Mouse (Mus musculus) urinary bladder, postnatal 10 days (tissue): ENCODE measurements around the gene Mat2a.
"Not testable (repeated sequence)": the region's sequence is repeated elsewhere in the genome, so short reads cannot be mapped to it uniquely, and the experiment has no call there.

Source experiments
- DNase-seq: peaks from one replicate; pipeline ENCODE4 v3.0.0; 2022; ENCODE audit warnings: low spot score

The Mat2a gene

GRCm38 (mm10) chr6:72454833-72455373, 15.5 kb upstream of the Mat2a start:
- no peak for DNase-seq

- DNase-seq = no peak
These were observed 14.9 kb upstream of the Mat2a start for GRCm38 (mm10) chr6:72454072-72454746.

GRCm38 (mm10) chr6:72453578-72453977, 14.2 kb upstream of the Mat2a start:
- no peak for DNase-seq

GRCm38 (mm10) chr6:72452329-72452728, 13.0 kb upstream of the Mat2a start:
- DNase-seq = no peak

- DNase-seq = not testable (repeated sequence)
These were observed 12.4 kb upstream of the Mat2a start for GRCm38 (mm10) chr6:72451778-72452177.

- DNase-seq = no peak
These were observed 8.1 kb upstream of the Mat2a start for GRCm38 (mm10) chr6:72447487-72447886.

DNA sequence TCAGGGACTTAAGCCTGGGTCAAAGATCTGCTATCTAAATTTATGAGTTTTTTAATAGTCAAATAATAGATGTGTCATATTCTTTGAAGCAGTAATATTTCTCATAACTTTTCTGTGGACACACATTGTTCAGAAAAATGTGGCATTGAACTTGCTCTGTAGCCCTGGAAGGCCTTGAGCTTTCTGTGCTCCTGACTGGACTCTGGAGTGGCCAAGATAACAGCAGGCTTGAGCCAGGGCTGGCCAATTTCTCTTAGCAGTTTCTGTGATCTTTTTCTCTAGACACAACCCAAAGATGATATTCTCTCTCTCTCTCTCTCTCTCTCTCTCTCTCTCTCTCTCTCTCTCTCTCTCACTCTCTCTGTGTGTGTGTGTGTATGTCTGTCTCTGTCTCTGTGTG, 5.7 kb upstream of the Mat2a start:
- DNase-seq = no peak

GRCm38 (mm10) chr6:72442921-72443604, 3.7 kb upstream of the Mat2a start:
- DNase-seq = no peak

DNA sequence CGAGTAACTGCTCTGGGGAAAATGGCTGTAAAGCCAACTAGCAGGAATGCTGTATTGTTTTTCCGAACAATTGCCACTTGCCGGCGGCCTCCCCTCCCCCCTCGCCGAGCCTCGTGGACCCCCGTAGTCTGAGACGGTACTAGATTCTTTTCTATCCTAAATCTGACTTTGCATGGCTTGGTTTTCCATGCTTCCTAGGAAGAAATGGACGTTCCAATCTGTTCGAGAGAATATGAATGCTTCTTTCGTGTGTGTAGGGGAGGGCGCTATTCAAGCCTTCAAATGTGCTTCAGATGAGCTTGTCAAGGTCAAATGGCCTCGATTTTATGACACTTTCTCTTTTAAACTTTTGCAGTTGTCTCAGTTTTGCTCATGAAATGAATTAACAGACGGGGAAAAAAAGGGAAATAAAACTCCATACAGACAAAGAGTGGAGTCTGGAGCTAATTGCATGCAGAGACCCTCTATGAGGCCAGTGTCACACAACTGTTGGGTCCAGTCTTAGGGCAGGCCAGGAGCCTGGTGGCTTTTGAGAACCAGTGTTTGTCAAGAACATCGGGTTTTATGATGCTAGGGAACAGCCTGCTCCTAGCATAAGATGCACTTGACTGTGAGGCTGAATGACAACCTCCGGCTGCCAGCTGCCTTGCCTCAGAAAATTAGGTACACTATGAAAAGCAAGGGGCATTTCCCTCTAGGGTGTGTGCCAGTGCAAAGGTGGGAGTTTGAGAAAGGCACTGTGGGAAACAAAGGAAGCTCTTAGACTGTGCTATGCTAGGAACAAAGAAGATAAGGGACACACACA, 1.0 kb upstream of the Mat2a start:
- no peak for DNase-seq

DNA sequence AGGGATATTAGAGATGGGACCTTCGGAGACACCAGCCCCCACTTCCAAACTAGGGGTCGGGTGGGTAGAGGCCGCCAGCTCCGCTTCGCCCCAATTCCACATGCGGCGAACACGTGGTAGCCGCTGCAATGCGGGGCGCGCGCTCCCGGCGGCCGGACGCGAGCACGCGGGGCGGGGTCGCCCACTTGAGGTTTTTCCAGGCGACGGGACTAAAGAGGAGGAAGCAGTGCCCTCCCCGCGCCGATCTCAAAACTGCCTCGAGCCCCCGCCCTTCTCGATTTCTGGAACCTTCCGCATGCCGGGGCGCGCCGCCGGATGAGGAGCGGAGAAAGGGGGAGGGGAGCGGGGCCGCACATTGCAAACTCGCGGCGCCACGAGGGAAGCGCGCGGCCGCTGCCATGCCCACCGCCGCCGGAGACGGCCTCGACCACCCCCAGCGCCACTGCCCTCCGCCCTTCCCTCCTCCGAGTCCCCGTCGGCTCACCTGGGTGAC, 450 bp downstream of the Mat2a start:
- peak; percentile 71 for DNase-seq

DNA sequence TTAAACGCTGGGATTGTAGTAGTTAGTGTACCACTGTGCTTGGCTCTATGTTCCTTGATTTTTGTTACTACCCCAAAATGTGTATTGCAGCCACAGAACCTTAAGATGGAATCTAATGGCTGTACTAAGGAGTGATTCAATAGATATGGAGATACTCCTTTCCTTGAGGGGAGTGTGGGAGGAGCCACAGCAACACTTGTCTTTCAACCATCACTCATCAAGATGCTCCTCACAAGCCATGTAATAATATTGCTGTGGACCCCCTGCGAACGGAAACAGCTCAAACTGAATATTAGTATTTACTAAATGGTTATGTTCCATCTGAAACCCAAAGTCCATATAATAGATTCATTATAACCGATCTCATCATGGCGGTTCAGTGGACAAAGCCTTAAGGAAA, 1.1 kb downstream of the Mat2a start:
- no peak for DNase-seq

DNA sequence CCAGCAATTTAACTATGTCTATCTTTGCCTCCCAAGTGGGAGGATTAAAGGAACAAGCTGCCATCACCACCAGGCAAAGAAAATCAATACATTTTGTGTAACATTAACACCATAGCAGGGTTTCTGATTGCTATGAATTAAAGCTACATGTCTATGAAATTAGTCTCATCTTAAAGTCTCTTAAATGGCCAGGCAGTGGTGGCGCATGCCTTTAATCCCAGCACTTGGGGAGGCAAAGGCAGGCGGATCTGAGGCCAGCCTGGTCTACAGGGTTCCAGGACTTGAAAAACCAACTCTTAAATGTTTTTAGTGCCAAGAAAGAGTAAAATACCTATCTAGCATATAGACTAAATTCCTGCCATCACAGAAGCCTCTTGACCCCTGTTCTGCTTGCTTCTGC, 7.2 kb downstream of the Mat2a start:
- DNase-seq = no peak

GRCm38 (mm10) chr6:72430989-72431921, 8.1 kb downstream of the Mat2a start:
- DNase-seq = no peak

DNA sequence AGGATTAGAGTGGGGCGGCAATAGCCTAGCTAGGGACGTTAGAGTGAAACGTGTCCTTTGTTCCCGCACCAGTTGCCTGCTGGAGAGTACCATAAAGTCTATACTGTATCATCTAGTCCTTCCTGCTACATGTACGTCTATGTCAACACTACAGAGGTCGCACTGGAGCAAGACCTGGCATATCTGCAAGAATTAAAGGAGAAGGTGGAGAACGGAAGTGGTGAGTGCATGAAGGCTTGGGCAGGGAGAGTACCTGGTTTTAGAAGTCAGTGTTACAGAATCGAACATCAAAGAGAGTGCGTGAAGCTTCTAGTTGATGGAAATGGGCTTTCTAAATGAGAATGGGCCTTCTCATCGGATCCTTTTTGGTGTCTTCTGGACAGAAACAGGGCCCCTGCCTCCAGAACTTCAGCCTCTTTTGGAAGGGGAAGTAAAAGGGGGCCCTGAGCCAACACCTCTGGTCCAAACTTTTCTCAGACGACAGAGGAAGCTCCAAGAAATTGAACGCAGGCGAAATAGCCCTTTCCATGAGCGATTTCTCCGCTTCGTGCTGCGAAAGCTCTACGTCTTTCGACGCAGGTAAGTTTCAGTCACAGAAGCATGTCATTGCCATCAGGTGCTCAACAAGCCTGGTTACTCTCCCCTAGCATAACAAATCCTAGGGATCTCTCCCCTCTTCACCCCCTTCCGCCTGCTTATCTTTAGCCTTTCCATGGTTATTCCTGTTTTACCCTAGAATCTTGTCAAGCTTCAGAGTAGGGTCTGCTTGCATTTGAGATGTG, 10.1 kb downstream of the Mat2a start:
- DNase-seq = no peak

DNA sequence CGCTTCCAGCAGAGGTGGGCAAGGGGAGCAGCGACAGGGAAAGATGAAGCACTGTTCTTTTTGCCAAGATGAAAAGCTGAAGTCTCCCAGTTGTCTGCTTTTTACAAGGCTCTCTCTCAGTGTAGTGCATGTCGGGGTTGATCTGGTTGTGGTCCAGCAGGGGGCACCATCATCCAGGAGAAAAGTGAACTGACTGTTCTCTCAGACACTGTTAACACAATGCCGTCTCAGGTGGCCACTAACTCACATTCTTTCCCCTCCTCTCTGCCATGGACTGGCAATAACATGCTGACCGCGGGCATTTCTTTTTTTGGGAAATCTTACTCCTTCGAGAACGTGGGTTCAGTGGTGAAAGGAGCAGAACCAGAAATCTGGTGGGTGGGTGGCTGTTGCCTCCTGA, 11.3 kb downstream of the Mat2a start:
- no peak for DNase-seq

GRCm38 (mm10) chr6:72425646-72426045, 13.7 kb downstream of the Mat2a start:
- no peak for DNase-seq

DNA sequence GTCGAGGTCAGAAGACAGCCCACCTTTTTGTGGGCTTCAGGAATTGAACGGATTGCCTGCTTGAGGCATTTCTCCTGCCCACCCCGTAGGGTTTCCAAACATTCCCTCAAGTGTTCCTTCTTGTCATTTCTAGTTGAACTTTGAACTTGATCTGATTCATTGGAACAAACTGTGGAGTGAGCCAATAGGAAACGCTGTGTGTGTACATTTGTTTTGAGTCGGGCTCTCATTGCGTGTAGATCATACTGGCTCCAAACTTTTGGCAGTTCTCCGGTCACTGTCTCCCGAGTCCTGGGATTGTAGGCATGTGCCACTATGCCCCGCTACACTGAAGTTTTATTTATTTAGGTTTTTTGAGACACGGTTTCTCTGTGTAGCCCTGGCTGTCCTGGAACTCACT, 18.5 kb downstream of the Mat2a start:
- no peak for DNase-seq

DNA sequence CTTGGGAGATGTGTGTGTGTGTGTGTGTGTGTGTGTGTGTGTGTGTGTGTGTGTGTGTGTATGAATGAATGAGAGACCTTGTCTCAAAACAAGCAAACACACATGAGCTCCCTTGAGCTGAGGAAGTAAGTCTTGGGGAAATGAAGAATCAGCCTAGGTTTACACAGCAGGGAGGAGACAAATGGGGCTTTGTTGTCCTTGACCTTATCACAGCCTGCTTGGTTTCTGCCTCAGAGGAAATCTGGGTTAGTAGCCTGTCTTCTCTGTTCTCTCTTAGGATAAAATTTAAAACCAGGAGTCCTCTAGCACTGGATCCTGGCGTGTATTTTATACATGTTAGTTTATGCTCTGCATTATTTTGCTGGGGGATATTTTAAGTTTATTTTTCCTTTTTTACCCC, 19.6 kb downstream of the Mat2a start:
- no peak for DNase-seq

DNA sequence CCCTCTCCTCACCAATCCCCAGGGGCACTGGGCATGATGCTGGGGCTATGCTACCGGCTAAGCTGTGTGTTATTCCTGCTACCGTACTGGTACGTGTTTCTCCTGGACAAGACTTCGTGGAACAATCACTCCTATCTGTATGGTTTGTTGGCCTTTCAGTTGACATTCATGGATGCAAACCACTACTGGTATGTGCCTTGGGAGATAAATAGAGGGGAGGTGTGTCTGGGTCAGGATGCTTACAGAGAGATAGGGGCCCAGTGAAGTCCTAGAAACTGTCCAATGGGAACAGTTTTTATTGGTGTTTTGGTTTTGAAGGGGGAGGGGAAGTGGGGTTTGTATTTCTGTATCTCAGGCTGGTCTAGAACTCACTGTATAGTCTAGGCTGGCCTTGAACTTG, 21.1 kb downstream of the Mat2a start:
- no peak for DNase-seq

DNA sequence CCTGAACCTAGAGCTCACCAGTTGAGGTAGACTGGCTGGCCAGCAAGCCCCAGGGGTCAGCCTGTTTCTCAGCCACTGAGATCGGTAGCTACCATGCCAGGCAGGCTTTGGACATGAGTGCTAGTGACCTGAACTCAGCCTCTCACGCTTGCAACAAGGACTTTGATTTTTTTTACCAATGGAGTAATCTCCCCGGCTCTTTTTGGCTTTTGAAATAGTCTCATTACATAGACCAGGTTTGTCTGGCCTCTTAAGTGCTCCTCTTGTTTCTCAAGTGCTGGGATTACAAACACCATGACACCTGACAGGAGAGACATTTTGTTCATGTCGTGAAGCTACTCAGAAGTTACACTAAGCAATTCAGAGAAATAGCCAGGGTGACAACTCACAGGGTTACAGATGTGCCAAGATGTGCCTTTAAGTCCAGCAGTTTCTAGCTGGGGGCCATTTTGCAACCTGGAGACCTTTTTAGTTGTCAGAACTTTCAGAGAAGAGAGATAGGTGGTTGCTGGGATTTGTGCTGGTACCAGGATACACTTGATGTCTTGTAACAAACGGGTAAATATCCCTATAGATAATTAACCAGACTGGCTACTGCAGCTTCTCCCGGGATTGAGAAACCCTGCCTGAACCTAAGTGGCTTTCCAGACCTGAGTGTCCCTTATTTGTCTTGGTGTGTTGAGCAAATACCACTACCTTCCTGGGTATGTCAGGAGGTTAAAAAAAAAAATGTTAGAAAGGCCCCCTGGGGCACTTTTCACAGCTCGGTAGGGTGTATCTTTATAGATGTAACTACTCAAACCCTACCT, 23.2 kb downstream of the Mat2a start:
- DNase-seq = no peak
